Mouse (Mus musculus) hindbrain, embryonic 12.5 days (tissue): ENCODE measurements around the gene Ucn3. TPM values are rescaled to one million over a fixed set of nuclear protein-coding genes. Genes with fewer than 3 reads are reported as not detected.

Experiments
- microRNA-seq: library from miRNA; unstranded; fragments of <30 nt; microRNA quantifications from one replicate; pipeline ENCODE4, GENCODE M21; 2017
- polyA plus RNA-seq: library from polyadenylated mRNA; unstranded; fragments of >200 nt; fragmentation: Nextera tagmentation; extraction: Ambion mirVana; gene quantifications from 2 replicates; pipeline ENCODE4 v1.2.1, GENCODE M21; 2016

The Ucn3 gene
- polyA plus RNA-seq, 1 experiment from 2014 or later = not detected

Small RNAs within 50 kb of the gene (microRNA-seq; reads per million reads assigned to microRNA genes)
- not detected for gene Gm22460

Other genes with a start within 250 kb of the Ucn3 start
- gene Calml3, start 141.0 kb downstream of the Ucn3 start, polyA plus RNA-seq = 0.16 TPM in 1 of 2 replicates, not detected in the other
- gene Calm4, start 107.6 kb downstream of the Ucn3 start, polyA plus RNA-seq = not detected in 2 replicates
- gene Calm5, start 91.2 kb downstream of the Ucn3 start, polyA plus RNA-seq = not detected in 2 replicates
- gene Net1, start 27.1 kb downstream of the Ucn3 start, polyA plus RNA-seq = 38.0 and 56.8 TPM in 2 replicates
- not detected in 2 replicates for gene Tubal3, start 27.1 kb downstream of the Ucn3 start, polyA plus RNA-seq
- gene Akr1c14, start 103.7 kb upstream of the Ucn3 start, polyA plus RNA-seq = 0.25 and 0.34 TPM in 2 replicates
- gene Akr1c18, start 205.3 kb upstream of the Ucn3 start, polyA plus RNA-seq = not detected in 2 replicates
- gene Akr1c13, start 245.8 kb upstream of the Ucn3 start, polyA plus RNA-seq = 2.0 and 2.1 TPM in 2 replicates